Mouse (Mus musculus) embryonic fibroblast, embryonic 13.5 days (primary cell): ENCODE measurements around the gene Crhr2.

Experiments
- CTCF ChIP-seq: IDR thresholded peaks from 2 replicates; pipeline ENCODE4 v1.5.1; 2011; ENCODE audit warnings: mild to moderate bottlenecking, control low read depth, low read length, moderate library complexity, borderline replicate concordance; ENCODE audit not compliant: insufficient read depth
- POLR2A ChIP-seq: IDR thresholded peaks from 2 replicates; pipeline ENCODE4 v1.6.1; 2011; ENCODE audit warnings: low read depth, mild to moderate bottlenecking, control low read depth, low read length, moderate library complexity

GRCm38 (mm10) chr6:55130631-55131030, 2.2 kb downstream of the Crhr2 start:
- no peak for TF ChIP-seq POLR2A
- TF ChIP-seq CTCF, result no peak
